Mouse (Mus musculus) ES-Bruce4 (cell line): ENCODE results near the gene Fyn. TPM values are rescaled to one million over a fixed set of nuclear protein-coding genes. Genes with fewer than 3 reads are reported as not detected.

Source experiments
- H3K27ac ChIP-seq: 2 replicates; pipeline ENCODE4 v1.5.1; 2012; ENCODE audit warnings: low read length, inconsistent platforms; ENCODE audit not compliant: insufficient read depth
- H3K27me3 ChIP-seq: 2 replicates; pipeline ENCODE4 v1.6.1; 2012; ENCODE audit warnings: mild to moderate bottlenecking, low read length, inconsistent platforms; ENCODE audit not compliant: control insufficient read depth, poor library complexity, insufficient read depth, severe bottlenecking
- H3K36me3 ChIP-seq: 2 replicates; pipeline ENCODE4 v1.6.1; 2012; ENCODE audit warnings: inconsistent platforms, mild to moderate bottlenecking, low read length, moderate library complexity; ENCODE audit not compliant: control insufficient read depth, poor library complexity, insufficient read depth, severe bottlenecking
- H3K4me1 ChIP-seq: one replicate; pipeline ENCODE4 v1.8.1; 2011; ENCODE audit warnings: low read length; ENCODE audit not compliant: control insufficient read depth, insufficient read depth
- H3K4me3 ChIP-seq: 2 replicates; pipeline ENCODE4 v1.5.1; 2011; ENCODE audit warnings: low read depth, mild to moderate bottlenecking, low read length
- H3K9ac ChIP-seq: 2 replicates; pipeline ENCODE4 v1.6.1; 2012; ENCODE audit warnings: low read depth, mild to moderate bottlenecking, inconsistent platforms; ENCODE audit not compliant: poor library complexity, severe bottlenecking
- H3K9me3 ChIP-seq: replicated peaks from 2 replicates; pipeline ENCODE4 v1.6.1; 2012; ENCODE audit warnings: mild to moderate bottlenecking, low read length, inconsistent platforms; ENCODE audit not compliant: control insufficient read depth, poor library complexity, insufficient read depth, severe bottlenecking
- CTCF ChIP-seq: IDR thresholded peaks from one replicate; pipeline ENCODE4 v1.8.1; 2011; ENCODE audit warnings: low read depth, low read length
- EP300 ChIP-seq: IDR thresholded peaks from 2 replicates; pipeline ENCODE4 v1.6.1; 2011; ENCODE audit warnings: low read depth, low read length; ENCODE audit not compliant: insufficient read depth
- POLR2A ChIP-seq: IDR thresholded peaks from one replicate; pipeline ENCODE4 v1.8.1; 2011; ENCODE audit warnings: low read length; ENCODE audit not compliant: insufficient read depth
- polyA plus RNA-seq: library from polyadenylated mRNA; stranded (reverse); fragments of >200 nt; gene quantifications from 2 replicates; pipeline ENCODE4 v1.2.4, GENCODE M21; 2011; ENCODE audit warnings: low read depth; ENCODE audit not compliant: missing spikeins, insufficient read depth, insufficient read length

The Fyn gene
- polyA plus RNA-seq, 1 experiment: 19.1 TPM

DNA sequence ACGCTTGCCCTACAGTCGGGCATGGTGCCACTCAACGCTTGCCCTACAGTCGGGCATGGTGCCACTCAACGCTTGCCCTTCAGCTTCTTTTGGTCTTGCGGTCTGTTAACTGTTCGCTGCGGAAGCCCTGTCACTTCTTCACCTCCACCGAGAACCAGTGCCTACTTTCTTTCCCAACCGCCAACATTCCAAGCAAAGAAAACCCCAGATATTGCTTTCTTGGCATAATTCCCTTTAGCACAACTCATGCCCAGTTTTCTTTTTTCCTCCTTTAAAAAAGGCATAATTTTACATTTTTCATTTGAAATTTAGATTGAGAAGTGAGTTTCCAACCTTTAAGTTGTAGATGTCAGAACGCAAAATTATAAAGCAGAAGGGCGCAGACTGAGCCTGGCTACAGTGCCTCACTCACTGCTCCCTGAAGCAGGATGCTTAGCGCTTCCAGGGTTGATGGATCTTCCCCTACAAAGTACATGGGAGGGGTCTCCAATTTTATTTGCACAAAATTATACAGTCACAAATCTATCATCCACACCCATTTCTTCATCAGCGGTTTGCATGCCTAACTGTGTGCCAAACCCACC is 18.8 kb upstream of the Fyn start:
- no peak overlapping the region for H3K4me3 ChIP-seq
- H3K9me3 ChIP-seq: no peaks in the 10 kb centered on the region
- TF ChIP-seq EP300 (no peak), CTCF (no peak), POLR2A (no peak)
- no peaks in the 10 kb centered on the region for H3K36me3 ChIP-seq
- H3K9ac ChIP-seq: no peak overlapping the region
- H3K4me1 ChIP-seq: no peaks in the 10 kb centered on the region
- H3K27me3 ChIP-seq: no peaks in the 10 kb centered on the region
- H3K27ac ChIP-seq: no peak overlapping the region

- no peak overlapping the region for H3K4me3 ChIP-seq
- no peak overlapping the region for H3K9ac ChIP-seq
- 0 out of 2 replicates have a peak, but pooled peaks cover 4% of the 10 kb centered on the region for H3K27me3 ChIP-seq
- no peaks in the 10 kb centered on the region for H3K9me3 ChIP-seq
- H3K36me3 ChIP-seq: no peaks in the 10 kb centered on the region
- TF ChIP-seq CTCF: no peak
- no peak for TF ChIP-seq EP300
- no peak for TF ChIP-seq POLR2A
- H3K4me1 ChIP-seq: no peaks in the 10 kb centered on the region
- no peak overlapping the region for H3K27ac ChIP-seq
Observed at GRCm38 (mm10) chr10:39364196-39364595, 4.5 kb upstream of the Fyn start.

GRCm38 (mm10) chr10:39369502-39369931 is 862 bp downstream of the Fyn start:
- Histone ChIP-seq H3K4me3 (peak overlapping the region; percentile 66), H3K9me3 (no peaks in the 10 kb centered on the region), H3K27me3 (0 out of 2 replicates have a peak, but pooled peaks cover 4% of the 10 kb centered on the region), H3K4me1 (no peaks in the 10 kb centered on the region), H3K9ac (peak overlapping the region; percentile 78), H3K27ac (no peak overlapping the region), H3K36me3 (no peaks in the 10 kb centered on the region)
- TF ChIP-seq EP300: no peak
- TF ChIP-seq CTCF: no peak
- TF ChIP-seq POLR2A: peak; percentile 71

GRCm38 (mm10) chr10:39369977-39370785 is 1.5 kb downstream of the Fyn start:
- Histone ChIP-seq H3K4me3 (peak overlapping the region; percentile 58), H3K36me3 (no peaks in the 10 kb centered on the region), H3K9ac (peak overlapping the region; percentile 78), H3K27me3 (0 out of 2 replicates have a peak, but pooled peaks cover 4% of the 10 kb centered on the region), H3K27ac (no peak overlapping the region), H3K4me1 (no peaks in the 10 kb centered on the region), H3K9me3 (no peaks in the 10 kb centered on the region)
- TF ChIP-seq POLR2A (no peak), CTCF (no peak), EP300 (no peak)

DNA sequence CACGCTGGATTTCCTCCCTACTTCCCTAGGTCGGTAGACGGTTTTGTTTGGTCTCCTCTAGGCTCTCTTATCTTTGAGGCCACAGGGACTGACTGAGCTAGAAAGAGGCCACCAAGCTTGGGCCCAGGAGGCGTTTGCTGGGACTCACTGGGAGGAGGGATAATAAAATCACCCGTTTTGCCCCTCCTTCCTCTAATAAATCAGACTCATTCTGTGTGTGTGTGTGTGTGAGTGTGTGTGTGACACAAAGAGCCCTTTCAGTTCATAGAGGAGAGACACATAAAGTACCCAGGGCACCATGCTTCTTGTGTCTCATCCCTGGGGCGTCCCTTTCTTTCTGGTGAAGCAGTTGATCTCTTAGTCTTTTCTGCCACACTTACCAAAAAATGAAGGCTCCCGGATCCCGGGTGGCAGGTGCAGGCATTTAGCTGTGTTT is 2.1 kb downstream of the Fyn start:
- Histone ChIP-seq H3K9me3 (no peaks in the 10 kb centered on the region), H3K9ac (peak overlapping the region; percentile 78), H3K4me1 (no peaks in the 10 kb centered on the region), H3K36me3 (no peaks in the 10 kb centered on the region), H3K4me3 (peak overlapping the region; percentile 58), H3K27me3 (0 out of 2 replicates have a peak, but pooled peaks cover 4% of the 10 kb centered on the region), H3K27ac (no peak overlapping the region)
- TF ChIP-seq EP300 (no peak), POLR2A (no peak), CTCF (no peak)

- no peak overlapping the region for H3K9ac ChIP-seq
- H3K4me3 ChIP-seq: no peak overlapping the region
Observed at GRCm38 (mm10) chr10:39371467-39371866, 2.8 kb downstream of the Fyn start.

More at GRCm38 (mm10) chr10:39371467-39371866, 2.8 kb downstream of the Fyn start:
- Histone ChIP-seq H3K4me1 (no peaks in the 10 kb centered on the region), H3K9me3 (no peaks in the 10 kb centered on the region), H3K36me3 (no peaks in the 10 kb centered on the region), H3K27ac (no peak overlapping the region), H3K27me3 (0 out of 2 replicates have a peak, but pooled peaks cover 4% of the 10 kb centered on the region)
- TF ChIP-seq CTCF (no peak), POLR2A (no peak), EP300 (no peak)
